Mouse (Mus musculus): ENCODE results near the gene Nos1. TPM values are rescaled to one million over a fixed set of nuclear protein-coding genes. Genes with fewer than 3 reads are reported as not detected.

The Nos1 gene
- polyA plus RNA-seq, 1 experiment from 2014 or later = 0.82 TPM

- Histone ChIP-seq H3K27ac (no peak overlapping the region), H3K9ac (ENCODE audit: low read depth, low read length) (no peak overlapping the region), H3K36me3 (ENCODE audit: insufficient read depth, low read length) (no peaks in the 10 kb centered on the region), H3K4me2 (ENCODE audit: low read length) (peak overlapping the region; percentile 40), H3K27me3 (ENCODE audit: insufficient read depth, low read length) (peaks cover 45% of the 10 kb centered on the region), H3K4me3 (replicated peaks; ENCODE audit: low read depth, low read length) (no peak overlapping the region), H3K4me1 (replicated peaks; ENCODE audit: insufficient read depth, low read length) (peaks cover 3% of the 10 kb centered on the region; the same call in 1 of the 2 replicates), H3K9me3 (replicated peaks; ENCODE audit: low read length) (no peaks in the 10 kb centered on the region)
- DNase-seq (ENCODE audit: low spot score) (no peak), ATAC-seq (replicated peaks; ENCODE audit: low FRiP score, low read depth) (no peak)
- WGBS = 1% methylated on average over 44 of the region's 44 CpGs
- no peak for TF ChIP-seq CTCF (IDR thresholded peaks at IDR 0.05; ENCODE audit: low read depth)
These were observed 61.0 kb downstream of the Nos1 start for GRCm38 (mm10) chr5:117841651-117842347.

- Histone ChIP-seq H3K4me2 (ENCODE audit: low read length) (no peak overlapping the region), H3K27me3 (ENCODE audit: insufficient read depth, low read length) (peaks cover 45% of the 10 kb centered on the region)
These were observed 61.9 kb downstream of the Nos1 start for GRCm38 (mm10) chr5:117842699-117843098.

GRCm38 (mm10) chr5:117844611-117845010, 63.8 kb downstream of the Nos1 start:
- no peaks in the 10 kb centered on the region for H3K36me3 ChIP-seq (ENCODE audit: insufficient read depth, low read length)
- no peak for TF ChIP-seq CTCF (IDR thresholded peaks at IDR 0.05; ENCODE audit: low read depth)
- no peak overlapping the region for H3K27ac ChIP-seq
- H3K4me3 ChIP-seq (replicated peaks; ENCODE audit: low read depth, low read length) = no peak overlapping the region
- no peaks in the 10 kb centered on the region for H3K4me1 ChIP-seq (replicated peaks; ENCODE audit: insufficient read depth, low read length)
- peaks cover 45% of the 10 kb centered on the region for H3K27me3 ChIP-seq (ENCODE audit: insufficient read depth, low read length)
- H3K4me2 ChIP-seq (ENCODE audit: low read length) = no peak overlapping the region
- H3K9me3 ChIP-seq (replicated peaks; ENCODE audit: low read length) = no peaks in the 10 kb centered on the region
- ATAC-seq (replicated peaks; ENCODE audit: low FRiP score, low read depth) (no peak), DNase-seq (ENCODE audit: low spot score) (peak; percentile 38)
- no peak overlapping the region for H3K9ac ChIP-seq (ENCODE audit: low read depth, low read length)
- WGBS = 12% methylated on average over 1 of the region's 1 CpGs

More at GRCm38 (mm10) chr5:117842699-117843098, 61.9 kb downstream of the Nos1 start:
- H3K9me3 ChIP-seq (replicated peaks; ENCODE audit: low read length) = no peaks in the 10 kb centered on the region
- no peak for TF ChIP-seq CTCF (IDR thresholded peaks at IDR 0.05; ENCODE audit: low read depth)
- ATAC-seq (replicated peaks; ENCODE audit: low FRiP score, low read depth) = no peak
- 0 out of 2 replicates have a peak, but pooled peaks cover 2% of the 10 kb centered on the region for H3K4me1 ChIP-seq (replicated peaks; ENCODE audit: insufficient read depth, low read length)
- no peak overlapping the region for H3K9ac ChIP-seq (ENCODE audit: low read depth, low read length)
- DNase-seq (ENCODE audit: low spot score) = no peak
- H3K4me3 ChIP-seq (replicated peaks; ENCODE audit: low read depth, low read length) = no peak overlapping the region
- H3K27ac ChIP-seq = no peak overlapping the region
- H3K36me3 ChIP-seq (ENCODE audit: insufficient read depth, low read length) = no peaks in the 10 kb centered on the region
- 5% methylated on average over 14 of the region's 14 CpGs for WGBS

GRCm38 (mm10) chr5:117850474-117850873, 69.6 kb downstream of the Nos1 start:
- H3K36me3 ChIP-seq (ENCODE audit: insufficient read depth, low read length) = no peaks in the 10 kb centered on the region
- no peaks in the 10 kb centered on the region for H3K27me3 ChIP-seq (ENCODE audit: insufficient read depth, low read length)
- ATAC-seq (replicated peaks; ENCODE audit: low FRiP score, low read depth) (no peak), DNase-seq (ENCODE audit: low spot score) (no peak)
- WGBS = 65% methylated on average over 12 of the region's 12 CpGs
- no peak overlapping the region for H3K9ac ChIP-seq (ENCODE audit: low read depth, low read length)
- H3K4me1 ChIP-seq (replicated peaks; ENCODE audit: insufficient read depth, low read length) = no peaks in the 10 kb centered on the region
- no peak for TF ChIP-seq CTCF (IDR thresholded peaks at IDR 0.05; ENCODE audit: low read depth)
- no peak overlapping the region for H3K4me3 ChIP-seq (replicated peaks; ENCODE audit: low read depth, low read length)
- H3K9me3 ChIP-seq (replicated peaks; ENCODE audit: low read length) = no peaks in the 10 kb centered on the region
- no peak overlapping the region for H3K4me2 ChIP-seq (ENCODE audit: low read length)
- H3K27ac ChIP-seq = no peak overlapping the region

GRCm38 (mm10) chr5:117853741-117854140, 72.9 kb downstream of the Nos1 start:
- WGBS = 39% methylated on average over 10 of the region's 10 CpGs
- H3K4me3 ChIP-seq (replicated peaks; ENCODE audit: low read depth, low read length) = no peak overlapping the region
- H3K27ac ChIP-seq = no peak overlapping the region
- H3K4me2 ChIP-seq (ENCODE audit: low read length) = no peak overlapping the region
- no peak for DNase-seq (ENCODE audit: low spot score)
- no peaks in the 10 kb centered on the region for H3K9me3 ChIP-seq (replicated peaks; ENCODE audit: low read length)
- H3K9ac ChIP-seq (ENCODE audit: low read depth, low read length) = no peak overlapping the region
- no peaks in the 10 kb centered on the region for H3K4me1 ChIP-seq (replicated peaks; ENCODE audit: insufficient read depth, low read length)
- ATAC-seq (replicated peaks; ENCODE audit: low FRiP score, low read depth) = no peak
- no peaks in the 10 kb centered on the region for H3K36me3 ChIP-seq (ENCODE audit: insufficient read depth, low read length)
- no peak for TF ChIP-seq CTCF (IDR thresholded peaks at IDR 0.05; ENCODE audit: low read depth)
- H3K27me3 ChIP-seq (ENCODE audit: insufficient read depth, low read length) = no peaks in the 10 kb centered on the region

GRCm38 (mm10) chr5:117864588-117865300, 83.9 kb downstream of the Nos1 start:
- Histone ChIP-seq H3K27ac (no peak overlapping the region), H3K36me3 (ENCODE audit: insufficient read depth, low read length) (no peaks in the 10 kb centered on the region), H3K4me3 (replicated peaks; ENCODE audit: low read depth, low read length) (no peak overlapping the region), H3K9ac (ENCODE audit: low read depth, low read length) (no peak overlapping the region), H3K27me3 (ENCODE audit: insufficient read depth, low read length) (no peaks in the 10 kb centered on the region), H3K9me3 (replicated peaks; ENCODE audit: low read length) (no peaks in the 10 kb centered on the region), H3K4me1 (replicated peaks; ENCODE audit: insufficient read depth, low read length) (no peaks in the 10 kb centered on the region), H3K4me2 (ENCODE audit: low read length) (no peak overlapping the region)
- DNase-seq (ENCODE audit: low spot score) = no peak
- TF ChIP-seq CTCF (IDR thresholded peaks at IDR 0.05; ENCODE audit: low read depth) = no peak
- 22% methylated on average over 13 of the region's 13 CpGs for WGBS
- ATAC-seq (replicated peaks; ENCODE audit: low FRiP score, low read depth) = no peak

All from kidney, postnatal 0 days (tissue).